Mouse (Mus musculus) intestine, embryonic 15.5 days (tissue): ENCODE measurements around the gene Adssl1. TPM values are rescaled to one million over a fixed set of nuclear protein-coding genes. Genes with fewer than 3 reads are reported as not detected.

Source experiments
- ATAC-seq: fragments of 200-750 bp; cut with Nextera tagmentation; 2 replicates; pipeline ENCODE4 v1.8.0; 2017; ENCODE audit warnings: moderate TSS enrichment, moderate library complexity
- H3K27ac ChIP-seq: fragments of 300-500 bp; sonication (generic); 2 replicates; pipeline ENCODE4 v1.5.1; 2015; ENCODE audit warnings: mild to moderate bottlenecking, inconsistent platforms
- H3K27me3 ChIP-seq: fragments of 300-500 bp; sonication (generic); replicated peaks from 2 replicates; pipeline ENCODE4 v1.6.1; 2015; ENCODE audit warnings: inconsistent platforms
- H3K36me3 ChIP-seq: fragments of 300-500 bp; sonication (generic); 2 replicates; pipeline ENCODE4 v1.6.1; 2015; ENCODE audit warnings: inconsistent platforms
- H3K4me1 ChIP-seq: fragments of 300-500 bp; sonication (generic); replicated peaks from 2 replicates; pipeline ENCODE4 v1.6.1; 2015; ENCODE audit warnings: inconsistent platforms
- H3K4me2 ChIP-seq: fragments of 300-500 bp; sonication (generic); replicated peaks from 2 replicates; pipeline ENCODE4 v1.6.1; 2015; ENCODE audit warnings: mild to moderate bottlenecking, inconsistent platforms
- H3K4me3 ChIP-seq: fragments of 300-500 bp; sonication (generic); replicated peaks from 2 replicates; pipeline ENCODE4 v1.5.1; 2015; ENCODE audit warnings: inconsistent platforms
- H3K9ac ChIP-seq: fragments of 300-500 bp; sonication (generic); 2 replicates; pipeline ENCODE4 v1.6.1; 2015; ENCODE audit warnings: inconsistent platforms
- H3K9me3 ChIP-seq: fragments of 300-500 bp; sonication (generic); 2 replicates; pipeline ENCODE4 v1.6.1; 2016; ENCODE audit warnings: inconsistent platforms
- WGBS: fragments of 180-500 bp; shearing (Covaris S2); methylation state at CpG from one replicate; pipeline ENCODE4 v1.1.7; 2015; 5-methylcytosine and 5-hydroxymethylcytosine counted together
- polyA plus RNA-seq: library from polyadenylated mRNA; unstranded; fragments of >200 nt; fragmentation: Nextera tagmentation; extraction: Ambion mirVana; gene quantifications from 2 replicates; pipeline ENCODE4 v1.2.1, GENCODE M21; 2015

Gene Adssl1
- 2.1 and 2.8 TPM in 2 replicates for polyA plus RNA-seq

DNA sequence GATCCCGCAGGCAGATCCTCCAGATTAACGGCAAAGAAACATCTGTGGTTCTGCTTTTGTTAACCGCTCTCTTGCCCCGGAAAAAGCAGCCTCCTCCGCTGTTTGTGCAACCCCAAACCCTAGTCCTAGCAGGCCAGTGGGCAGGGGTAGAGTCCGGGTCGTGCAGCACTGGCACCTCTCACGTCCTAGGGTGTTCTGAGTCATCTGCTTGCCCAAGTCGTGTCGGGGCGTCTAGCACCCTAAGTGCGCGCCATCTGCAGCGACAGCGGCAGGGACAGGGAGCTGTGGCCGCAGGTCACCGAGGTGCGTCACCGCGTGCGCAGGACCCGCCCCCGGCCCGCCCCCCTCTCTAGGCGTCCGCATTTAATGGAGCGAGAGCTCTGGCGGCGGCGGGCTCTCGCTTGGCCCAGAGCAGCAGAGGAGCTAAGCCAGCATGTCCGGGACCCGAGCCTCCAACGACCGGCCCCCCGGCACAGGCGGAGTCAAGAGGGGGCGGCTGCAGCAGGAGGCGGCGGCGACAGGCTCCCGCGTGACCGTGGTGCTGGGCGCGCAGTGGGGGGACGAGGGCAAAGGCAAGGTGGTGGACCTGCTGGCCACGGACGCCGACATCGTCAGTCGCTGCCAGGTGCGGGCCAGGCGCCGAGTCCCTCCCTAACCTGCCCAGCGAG, at the start of gene Adssl1:
Gene Adssl1, plus strand, starts transcription at position 360 of the 668 bp plus-strand sequence.
- Histone ChIP-seq H3K36me3 (no peaks in the 10 kb centered on the region), H3K27ac (no peak within 1 kb of the TSS), H3K4me3 (peak within 1 kb of the TSS; percentile 51), H3K9ac (peak within 1 kb of the TSS; percentile 54), H3K27me3 (peaks cover 17% of the 10 kb centered on the region; the same call in 1 of the 2 replicates), H3K4me2 (peak within 1 kb of the TSS; percentile 97), H3K9me3 (no peaks in the 10 kb centered on the region), H3K4me1 (peaks cover 30% of the 10 kb centered on the region)
- peak; percentile 79 for ATAC-seq
- WGBS, result under 1% methylated on average over 54 of the region's 56 CpGs

DNA sequence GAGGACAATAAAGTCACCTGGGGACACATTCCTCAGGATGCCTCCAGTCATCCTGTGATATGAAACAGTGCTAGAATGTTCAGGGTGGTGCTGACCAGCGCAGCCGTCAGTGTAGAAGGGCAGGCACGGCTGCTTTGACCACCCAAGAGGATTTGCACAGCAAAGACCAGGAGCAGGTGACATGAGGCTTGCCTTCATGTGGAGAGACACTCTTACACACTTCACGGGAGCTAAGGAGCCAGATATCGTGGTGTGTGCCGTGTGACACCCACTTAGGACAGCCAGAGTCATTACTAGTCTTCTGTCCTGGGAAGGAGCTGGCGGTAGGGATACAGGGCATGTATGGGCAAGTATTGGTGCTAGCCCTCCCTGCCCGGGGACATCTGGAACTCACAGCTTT, 49.7 kb upstream of the Adssl1 start:
- H3K9ac ChIP-seq, result no peak overlapping the region
- no peak for ATAC-seq
- no peaks in the 10 kb centered on the region for H3K9me3 ChIP-seq
- H3K36me3 ChIP-seq, result no peaks in the 10 kb centered on the region
- H3K4me1 ChIP-seq, result no peaks in the 10 kb centered on the region
- H3K4me2 ChIP-seq, result no peak overlapping the region
- H3K4me3 ChIP-seq, result no peak overlapping the region
- no peaks in the 10 kb centered on the region for H3K27me3 ChIP-seq
- whole genome bisulfite sequencing, result 78% methylated on average over 8 of the region's 8 CpGs
- H3K27ac ChIP-seq, result no peak overlapping the region

- Histone ChIP-seq H3K4me3 (no peak overlapping the region), H3K4me2 (no peak overlapping the region), H3K9me3 (no peaks in the 10 kb centered on the region), H3K27ac (no peak overlapping the region), H3K36me3 (no peaks in the 10 kb centered on the region), H3K9ac (no peak overlapping the region), H3K4me1 (peaks cover 4% of the 10 kb centered on the region), H3K27me3 (no peaks in the 10 kb centered on the region)
- ATAC-seq, result no peak
- WGBS, result 69% methylated on average over 6 of the region's 6 CpGs
These were observed 48.8 kb upstream of the Adssl1 start for GRCm38 (mm10) chr12:112571064-112571463.

DNA sequence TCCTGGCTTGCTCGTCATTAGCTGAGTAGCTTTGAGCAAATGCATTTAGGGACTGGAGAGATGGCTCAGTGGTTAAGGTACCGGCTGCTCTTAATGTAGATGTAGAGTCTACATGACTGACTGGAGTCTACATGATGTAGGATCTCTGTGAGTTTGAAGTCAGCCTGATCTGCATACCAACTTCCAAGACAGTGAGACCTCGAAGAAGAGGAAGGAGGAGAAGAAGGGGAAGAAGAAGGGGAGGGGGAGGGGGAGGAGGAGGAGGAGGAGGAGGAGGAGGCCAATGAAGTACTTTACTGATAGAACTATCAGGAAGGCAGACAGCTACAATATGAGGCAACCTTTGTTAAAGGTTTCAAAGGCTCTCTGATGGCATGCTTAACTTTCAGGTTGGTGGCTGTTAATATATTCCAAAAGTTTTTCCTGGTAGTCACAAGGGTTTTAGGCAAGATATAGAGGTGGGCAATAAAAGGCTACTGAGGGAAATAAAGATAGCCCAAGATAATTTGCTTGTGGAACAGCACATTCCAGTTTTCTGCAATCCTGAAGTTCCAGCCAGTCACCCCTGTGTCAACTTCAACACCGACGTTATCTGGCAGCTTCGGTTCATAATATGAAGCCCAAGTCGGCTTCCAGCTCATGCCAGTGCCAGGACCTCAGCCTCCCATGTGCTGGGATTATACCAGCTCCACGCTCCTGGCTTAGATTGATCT, 44.4 kb upstream of the Adssl1 start:
- WGBS, result 45% methylated on average over 8 of the region's 8 CpGs
- H3K27ac ChIP-seq, result peak overlapping the region; percentile 99
- peak; percentile 55 for ATAC-seq
- H3K27me3 ChIP-seq, result no peaks in the 10 kb centered on the region
- H3K9ac ChIP-seq, result no peak overlapping the region
- peak overlapping the region; percentile 55 for H3K4me2 ChIP-seq
- no peak overlapping the region for H3K4me3 ChIP-seq
- H3K4me1 ChIP-seq, result peaks cover 37% of the 10 kb centered on the region
- H3K36me3 ChIP-seq, result no peaks in the 10 kb centered on the region
- H3K9me3 ChIP-seq, result no peaks in the 10 kb centered on the region

DNA sequence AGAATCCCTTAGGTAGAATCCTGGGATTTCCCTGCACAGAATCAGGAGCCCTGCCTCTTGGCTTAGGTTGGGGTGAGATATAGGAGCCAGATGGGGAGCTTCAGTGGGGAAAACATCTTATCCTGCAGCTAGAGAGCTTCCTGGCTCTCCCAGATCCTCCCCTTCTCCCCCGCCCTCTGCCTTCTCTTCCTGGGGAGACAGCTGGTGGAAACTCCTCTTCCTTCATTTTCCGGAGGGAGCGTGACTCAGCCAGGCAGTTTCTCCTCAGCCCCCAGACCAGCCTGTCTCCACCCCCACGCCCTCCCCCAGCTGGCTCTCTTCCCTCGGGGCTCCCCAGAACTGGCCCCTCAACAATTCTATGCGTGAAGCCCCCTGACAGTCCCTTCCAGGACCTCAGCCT, 43.5 kb upstream of the Adssl1 start:
- Histone ChIP-seq H3K4me1 (peaks cover 37% of the 10 kb centered on the region), H3K36me3 (no peaks in the 10 kb centered on the region), H3K9me3 (no peaks in the 10 kb centered on the region), H3K27ac (peak overlapping the region; percentile 99), H3K4me2 (peak overlapping the region; percentile 55), H3K9ac (peak overlapping the region; percentile 51), H3K27me3 (no peaks in the 10 kb centered on the region), H3K4me3 (no peak overlapping the region; the same call in 1 of the 2 replicates)
- peak; percentile 71 for ATAC-seq
- WGBS, result 7% methylated on average over 6 of the region's 6 CpGs

- Histone ChIP-seq H3K4me2 (peak overlapping the region; percentile 55), H3K4me1 (peaks cover 37% of the 10 kb centered on the region), H3K4me3 (no peak overlapping the region; the same call in 1 of the 2 replicates), H3K9ac (peak overlapping the region; percentile 51), H3K36me3 (no peaks in the 10 kb centered on the region), H3K9me3 (no peaks in the 10 kb centered on the region), H3K27ac (peak overlapping the region; percentile 99), H3K27me3 (no peaks in the 10 kb centered on the region)
- 3% methylated on average over 3 of the region's 3 CpGs for WGBS
- ATAC-seq, result peak; percentile 83
These were observed 43.1 kb upstream of the Adssl1 start for GRCm38 (mm10) chr12:112576749-112577148.

GRCm38 (mm10) chr12:112578296-112579090, 41.4 kb upstream of the Adssl1 start:
- no peak overlapping the region for H3K4me2 ChIP-seq
- H3K4me1 ChIP-seq, result peaks cover 37% of the 10 kb centered on the region
- H3K27ac ChIP-seq, result no peak overlapping the region
- H3K4me3 ChIP-seq, result no peak overlapping the region
- no peaks in the 10 kb centered on the region for H3K27me3 ChIP-seq
- H3K9me3 ChIP-seq, result no peaks in the 10 kb centered on the region
- 61% methylated on average over 6 of the region's 6 CpGs for WGBS
- ATAC-seq, result no peak
- no peak overlapping the region for H3K9ac ChIP-seq
- no peaks in the 10 kb centered on the region for H3K36me3 ChIP-seq

DNA sequence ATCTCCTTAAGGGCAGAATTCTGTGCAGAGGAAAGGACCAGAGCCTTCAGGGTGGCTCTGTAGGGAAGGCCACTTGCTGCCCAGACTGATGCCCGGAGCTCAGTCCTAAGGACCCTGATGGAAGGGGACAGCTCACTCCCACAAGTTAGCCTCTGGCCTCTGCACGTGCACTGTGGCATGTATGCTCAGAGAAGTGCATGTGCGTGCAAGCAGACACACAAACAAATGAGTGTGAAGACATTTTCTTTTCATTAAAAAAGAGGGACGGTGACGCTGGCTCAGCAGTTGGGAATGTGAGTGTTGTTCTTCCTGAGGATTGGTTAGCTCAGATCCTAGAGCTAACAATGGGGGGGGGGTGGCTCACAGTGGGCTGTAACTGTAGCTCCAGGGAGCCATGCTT, 40.4 kb upstream of the Adssl1 start:
- 53% methylated on average over 5 of the region's 5 CpGs for WGBS

DNA sequence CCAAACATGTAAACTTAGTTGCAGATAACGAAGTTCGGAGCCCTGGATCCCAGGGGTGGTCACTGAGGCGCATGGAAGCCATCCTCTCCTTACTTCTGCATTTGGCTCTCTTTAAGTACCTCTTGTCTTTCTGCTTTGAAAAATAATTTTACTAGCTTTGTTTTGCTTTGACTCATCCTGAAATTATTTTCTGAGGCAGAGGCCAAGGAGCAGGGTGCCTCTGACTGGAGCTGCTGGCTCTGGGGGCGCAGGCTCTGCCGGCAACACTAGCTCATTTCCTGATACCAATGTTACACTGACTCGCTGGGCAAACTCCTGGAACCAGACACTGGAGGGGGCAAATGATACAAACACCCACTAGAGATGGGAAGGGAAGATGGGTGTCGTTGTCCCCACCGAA, 39.9 kb upstream of the Adssl1 start:
- Histone ChIP-seq H3K4me3 (no peak overlapping the region), H3K36me3 (no peaks in the 10 kb centered on the region), H3K9me3 (no peaks in the 10 kb centered on the region), H3K9ac (no peak overlapping the region), H3K4me1 (peaks cover 37% of the 10 kb centered on the region), H3K4me2 (no peak overlapping the region), H3K27ac (no peak overlapping the region), H3K27me3 (no peaks in the 10 kb centered on the region)
- WGBS, result 71% methylated on average over 8 of the region's 8 CpGs
- ATAC-seq, result no peak

More for the DNA sequence above, 40.4 kb upstream of the Adssl1 start:
- ATAC-seq, result no peak
- peaks cover 37% of the 10 kb centered on the region for H3K4me1 ChIP-seq
- no peaks in the 10 kb centered on the region for H3K27me3 ChIP-seq
- no peak overlapping the region for H3K9ac ChIP-seq
- no peak overlapping the region for H3K27ac ChIP-seq
- no peak overlapping the region for H3K4me2 ChIP-seq
- no peaks in the 10 kb centered on the region for H3K9me3 ChIP-seq
- no peaks in the 10 kb centered on the region for H3K36me3 ChIP-seq
- H3K4me3 ChIP-seq, result no peak overlapping the region

DNA sequence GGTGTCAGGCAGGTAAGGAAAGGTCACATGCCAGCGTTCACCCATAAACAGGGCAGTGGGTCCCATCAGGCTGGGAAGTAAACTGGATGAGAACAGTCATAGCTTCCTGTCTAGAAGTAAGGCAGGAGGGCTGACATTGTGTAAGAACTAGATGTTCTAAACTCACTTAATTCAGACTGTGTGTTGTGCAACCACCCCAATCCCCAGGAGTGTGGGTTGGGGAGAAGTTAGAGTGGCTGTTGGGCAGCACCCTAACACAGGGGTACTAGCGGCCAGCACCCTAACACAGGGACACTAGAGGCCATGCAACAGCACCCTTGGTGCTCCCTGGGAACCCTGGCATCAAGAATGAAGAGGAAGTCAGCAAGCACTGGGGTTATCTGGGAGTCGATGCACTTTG, 38.7 kb upstream of the Adssl1 start:
- no peak overlapping the region for H3K4me3 ChIP-seq
- WGBS, result 75% methylated on average over 3 of the region's 3 CpGs
- H3K9ac ChIP-seq, result no peak overlapping the region
- H3K9me3 ChIP-seq, result no peaks in the 10 kb centered on the region
- H3K27me3 ChIP-seq, result peaks cover under 1% of the 10 kb centered on the region; the same call in 1 of the 2 replicates
- no peak overlapping the region for H3K27ac ChIP-seq
- peaks cover 39% of the 10 kb centered on the region for H3K4me1 ChIP-seq
- no peak for ATAC-seq
- no peaks in the 10 kb centered on the region for H3K36me3 ChIP-seq
- H3K4me2 ChIP-seq, result no peak overlapping the region

DNA sequence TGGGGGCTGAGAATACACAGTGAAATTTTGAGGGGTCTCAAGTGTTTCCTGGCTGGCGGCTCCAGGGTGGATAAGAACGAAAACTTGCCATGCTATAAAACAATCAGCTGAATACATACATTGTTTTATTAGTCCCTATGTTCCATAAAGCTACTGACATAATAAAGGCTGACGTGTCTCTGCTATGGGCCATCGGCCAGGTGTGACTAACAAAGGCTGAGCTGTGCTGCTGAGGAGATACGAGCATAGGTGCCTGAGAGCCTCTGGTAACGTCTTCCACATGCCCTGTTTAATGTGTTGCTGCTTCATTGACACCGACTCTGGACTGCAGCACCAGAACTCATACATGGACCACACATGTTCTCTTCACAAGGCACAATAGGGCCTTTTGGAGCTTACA, 34.9 kb upstream of the Adssl1 start:
- WGBS, result 56% methylated on average over 7 of the region's 7 CpGs

More for the DNA sequence above, 34.9 kb upstream of the Adssl1 start:
- Histone ChIP-seq H3K9me3 (no peaks in the 10 kb centered on the region), H3K27ac (0 out of 2 replicates have a peak overlapping the region, but pooled peaks have one; percentile 24), H3K9ac (no peak overlapping the region), H3K4me3 (no peak overlapping the region), H3K27me3 (peaks cover 3% of the 10 kb centered on the region; the same call in 1 of the 2 replicates), H3K4me2 (no peak overlapping the region), H3K4me1 (peaks cover 42% of the 10 kb centered on the region), H3K36me3 (no peaks in the 10 kb centered on the region)
- ATAC-seq, result peak; percentile 42; the same call in 1 of the 2 replicates
